Mouse (Mus musculus) ES-Bruce4 (cell line): ENCODE results near the gene Cep290.

ENCODE experiments used
- CTCF ChIP-seq: IDR thresholded peaks from one replicate; pipeline ENCODE4 v1.8.1; 2011; ENCODE audit warnings: low read depth, low read length
- POLR2A ChIP-seq: IDR thresholded peaks from one replicate; pipeline ENCODE4 v1.8.1; 2011; ENCODE audit warnings: low read length; ENCODE audit not compliant: insufficient read depth

- TF ChIP-seq CTCF (no peak), POLR2A (no peak)
These were observed 101.2 kb downstream of the Cep290 start for GRCm38 (mm10) chr10:100588524-100588923.
